Mouse (Mus musculus): ENCODE results near the gene Lrba. TPM values are rescaled to one million over a fixed set of nuclear protein-coding genes. Genes with fewer than 3 reads are reported as not detected.

The Lrba gene
- polyA plus RNA-seq, 1 experiment, result 5.4 TPM

GRCm38 (mm10) chr3:86548091-86549015, 323.9 kb downstream of the Lrba start, which contains the start of gene Mab21l2:
Mab21l2 (minus strand) TSS chr3:86548629.
- Histone ChIP-seq H3K27me3 (ENCODE audit: control insufficient read depth, insufficient read depth, low read length) (no peaks in the 10 kb centered on the region), H3K4me3 (ENCODE audit: control insufficient read depth, low read depth, low read length) (peak within 1 kb of the TSS; percentile 65), H3K27ac (ENCODE audit: control insufficient read depth, insufficient read depth, low read depth, low read length) (no peak within 1 kb of the TSS), H3K4me1 (ENCODE audit: control insufficient read depth, insufficient read depth, low read length) (peaks cover 8% of the 10 kb centered on the region), H3K36me3 (ENCODE audit: control insufficient read depth, insufficient read depth, low read length) (no peaks in the 10 kb centered on the region)
- TF ChIP-seq CTCF (IDR thresholded peaks at IDR 0.05; ENCODE audit: control insufficient read depth, insufficient read depth, insufficient replicate concordance, low read depth, low read length) (no peak), POLR2A (IDR thresholded peaks at IDR 0.05; ENCODE audit: control insufficient read depth, low read depth, low read length) (no peak)

- Histone ChIP-seq H3K4me3 (ENCODE audit: control insufficient read depth, low read depth, low read length) (no peak overlapping the region), H3K27ac (ENCODE audit: control insufficient read depth, insufficient read depth, low read depth, low read length) (no peak overlapping the region), H3K36me3 (ENCODE audit: control insufficient read depth, insufficient read depth, low read length) (no peaks in the 10 kb centered on the region), H3K4me1 (ENCODE audit: control insufficient read depth, insufficient read depth, low read length) (peaks cover 8% of the 10 kb centered on the region), H3K27me3 (ENCODE audit: control insufficient read depth, insufficient read depth, low read length) (no peaks in the 10 kb centered on the region)
- no peak for TF ChIP-seq CTCF (IDR thresholded peaks at IDR 0.05; ENCODE audit: control insufficient read depth, insufficient read depth, insufficient replicate concordance, low read depth, low read length)
- TF ChIP-seq POLR2A (IDR thresholded peaks at IDR 0.05; ENCODE audit: control insufficient read depth, low read depth, low read length), result no peak
Observed at GRCm38 (mm10) chr3:86550301-86551010, 326.0 kb downstream of the Lrba start.

GRCm38 (mm10) chr3:86551011-86551728, 326.7 kb downstream of the Lrba start:
- Histone ChIP-seq H3K4me3 (ENCODE audit: control insufficient read depth, low read depth, low read length) (no peak overlapping the region), H3K36me3 (ENCODE audit: control insufficient read depth, insufficient read depth, low read length) (no peaks in the 10 kb centered on the region), H3K27ac (ENCODE audit: control insufficient read depth, insufficient read depth, low read depth, low read length) (no peak overlapping the region), H3K27me3 (ENCODE audit: control insufficient read depth, insufficient read depth, low read length) (no peaks in the 10 kb centered on the region), H3K4me1 (ENCODE audit: control insufficient read depth, insufficient read depth, low read length) (peaks cover 8% of the 10 kb centered on the region)
- TF ChIP-seq POLR2A (IDR thresholded peaks at IDR 0.05; ENCODE audit: control insufficient read depth, low read depth, low read length) (no peak), CTCF (IDR thresholded peaks at IDR 0.05; ENCODE audit: control insufficient read depth, insufficient read depth, insufficient replicate concordance, low read depth, low read length) (no peak)

- no peak overlapping the region for H3K4me3 ChIP-seq (ENCODE audit: control insufficient read depth, low read depth, low read length)
- TF ChIP-seq POLR2A (IDR thresholded peaks at IDR 0.05; ENCODE audit: control insufficient read depth, low read depth, low read length) (no peak), CTCF (IDR thresholded peaks at IDR 0.05; ENCODE audit: control insufficient read depth, insufficient read depth, insufficient replicate concordance, low read depth, low read length) (no peak)
- no peaks in the 10 kb centered on the region for H3K36me3 ChIP-seq (ENCODE audit: control insufficient read depth, insufficient read depth, low read length)
- peaks cover 8% of the 10 kb centered on the region for H3K4me1 ChIP-seq (ENCODE audit: control insufficient read depth, insufficient read depth, low read length)
- no peak overlapping the region for H3K27ac ChIP-seq (ENCODE audit: control insufficient read depth, insufficient read depth, low read depth, low read length)
- H3K27me3 ChIP-seq (ENCODE audit: control insufficient read depth, insufficient read depth, low read length), result no peaks in the 10 kb centered on the region
Observed at GRCm38 (mm10) chr3:86552170-86552569, 327.7 kb downstream of the Lrba start.

GRCm38 (mm10) chr3:86558976-86559375, 334.5 kb downstream of the Lrba start:
- H3K4me3 ChIP-seq (ENCODE audit: control insufficient read depth, low read depth, low read length), result no peak overlapping the region
- H3K4me1 ChIP-seq (ENCODE audit: control insufficient read depth, insufficient read depth, low read length), result no peaks in the 10 kb centered on the region
- TF ChIP-seq POLR2A (IDR thresholded peaks at IDR 0.05; ENCODE audit: control insufficient read depth, low read depth, low read length) (no peak), CTCF (IDR thresholded peaks at IDR 0.05; ENCODE audit: control insufficient read depth, insufficient read depth, insufficient replicate concordance, low read depth, low read length) (no peak)
- H3K27ac ChIP-seq (ENCODE audit: control insufficient read depth, insufficient read depth, low read depth, low read length), result no peak overlapping the region
- no peaks in the 10 kb centered on the region for H3K36me3 ChIP-seq (ENCODE audit: control insufficient read depth, insufficient read depth, low read length)
- H3K27me3 ChIP-seq (ENCODE audit: control insufficient read depth, insufficient read depth, low read length), result no peaks in the 10 kb centered on the region

GRCm38 (mm10) chr3:86559635-86560034, 335.2 kb downstream of the Lrba start:
- Histone ChIP-seq H3K27me3 (ENCODE audit: control insufficient read depth, insufficient read depth, low read length) (no peaks in the 10 kb centered on the region), H3K27ac (ENCODE audit: control insufficient read depth, insufficient read depth, low read depth, low read length) (no peak overlapping the region), H3K4me3 (ENCODE audit: control insufficient read depth, low read depth, low read length) (no peak overlapping the region), H3K4me1 (ENCODE audit: control insufficient read depth, insufficient read depth, low read length) (no peaks in the 10 kb centered on the region), H3K36me3 (ENCODE audit: control insufficient read depth, insufficient read depth, low read length) (no peaks in the 10 kb centered on the region)
- TF ChIP-seq CTCF (IDR thresholded peaks at IDR 0.05; ENCODE audit: control insufficient read depth, insufficient read depth, insufficient replicate concordance, low read depth, low read length) (no peak), POLR2A (IDR thresholded peaks at IDR 0.05; ENCODE audit: control insufficient read depth, low read depth, low read length) (no peak)

All from testis, adult 2 months (tissue).